In the genomic region with DNA sequence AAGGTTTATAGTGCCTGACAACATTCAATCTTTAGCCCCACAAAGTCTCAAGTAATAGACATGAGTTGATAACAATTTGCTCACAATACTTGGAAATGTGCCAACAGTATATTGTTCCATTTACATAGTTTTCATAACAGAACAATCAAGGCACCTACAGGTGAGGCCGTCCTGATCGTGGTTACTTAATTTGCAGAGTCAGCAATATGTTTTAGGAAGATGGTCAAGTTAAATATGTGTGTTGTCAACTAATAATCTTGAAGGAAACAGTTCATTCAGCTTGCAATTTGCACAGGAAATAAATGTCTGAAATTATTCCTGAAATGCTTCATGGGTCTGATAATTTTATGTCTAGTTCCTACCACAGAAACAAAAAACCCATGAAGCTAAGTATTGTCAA, we compare ENCODE assay signal across 27 mouse cellular contexts. TPM values are rescaled to one million over a fixed set of nuclear protein-coding genes. Genes with fewer than 3 reads are reported as not detected.
DNase-seq lines count a peak whose midpoint lies in the region; ATAC-seq and TF ChIP-seq lines count a peak whose summit lies in the region.
"Had no signal": no experiment of that assay in that cellular context is flagged by ENCODE, and none has a peak within 500 bp of the region (broad histone marks: within the 10 kb centered on the region; RNA-seq: fewer than 3 reads in every experiment).

No protein-coding gene starts in this region.

- TF ChIP-seq RAD21 in CH12.LX (IDR thresholded peaks at IDR 0.05; ENCODE audit: low read depth, low read length) (no peak), MEL (IDR thresholded peaks at IDR 0.05; ENCODE audit: low read depth, low read length) (no peak)

- no peak for ATAC-seq in hindbrain, embryonic 12.5 days (ENCODE audit: low FRiP score)
- ATAC-seq: activated CD4-positive, CD25-positive, alpha-beta regulatory T cell, adult 4 months; CD4-positive, CD25-positive, alpha-beta regulatory T cell, adult 4 months; Patski had no signal

- H3K4me2 ChIP-seq in CH12.LX (ENCODE audit: insufficient read depth, low read depth, poor library complexity, severe bottlenecking) = no peak overlapping the region
- H3K4me2 ChIP-seq in hindbrain, embryonic 12.5 days (replicated peaks) = no peak overlapping the region

- in situ Hi-C loops in CH12.LX (cut with MboI; ENCODE audit: low pct_ligation_motif_present, low pct_unique_long_range_greater_than_20kb, low sequenced_read_pairs) = no loop called here
- in situ Hi-C loops in ES-E14 (cut with MboI; ENCODE audit: low sequenced_read_pairs in 2 of 2, unreplicated experiment in 2 of 2) = no loop called here

- H3K4me3 ChIP-seq in CH12.LX (replicated peaks in 1 of 3; ENCODE audit: low read depth in 2 of 3, low read length in 2 of 3, poor library complexity in 1 of 3) (no peak overlapping the region), ES-E14 (ENCODE audit: insufficient read depth in 1 of 2, low read depth in 1 of 2, low read length in 2 of 2, poor library complexity in 1 of 2, severe bottlenecking in 1 of 2) (no peak overlapping the region), MEL (ENCODE audit: control insufficient read depth in 1 of 2, insufficient read depth in 1 of 2, low read depth in 2 of 2, low read length in 2 of 2) (no peak overlapping the region)
- no peak overlapping the region for H3K4me3 ChIP-seq in hindbrain, embryonic 12.5 days

- H3K9me3 ChIP-seq in CH12.LX (replicated peaks; ENCODE audit: low read length) (peaks cover 27% of the 10 kb centered on the region), ES-E14 (ENCODE audit: control insufficient read depth, insufficient read depth, low read depth, low read length) (no peaks in the 10 kb centered on the region), MEL (replicated peaks; ENCODE audit: insufficient read depth, low read length) (no peaks in the 10 kb centered on the region)
- H3K9me3 ChIP-seq in hindbrain, embryonic 12.5 days (replicated peaks) = no peaks in the 10 kb centered on the region
- H3K9me3 ChIP-seq: G1E had no signal

- H3K79me2 ChIP-seq in CH12.LX (replicated peaks; ENCODE audit: control insufficient read depth, extremely low read depth, insufficient read depth, poor library complexity, severe bottlenecking) (no peaks in the 10 kb centered on the region), MEL (ENCODE audit: control insufficient read depth, insufficient read depth, low read length, poor library complexity) (no peaks in the 10 kb centered on the region)

- TF ChIP-seq CTCF in CH12.LX (conservative IDR thresholded peaks at IDR 0.05 in 1 of 2, IDR thresholded peaks at IDR 0.05 in 1 of 2; ENCODE audit: low read depth in 2 of 2, low read length in 2 of 2) (no peak), MEL (IDR thresholded peaks at IDR 0.05 in 2 of 3, conservative IDR thresholded peaks at IDR 0.05 in 1 of 3; ENCODE audit: control insufficient read depth in 1 of 3, insufficient read depth in 1 of 3, low read depth in 2 of 3, low read length in 3 of 3, poor library complexity in 1 of 3, severe bottlenecking in 1 of 3) (no peak)

- H3K4me1 ChIP-seq in CH12.LX (ENCODE audit: control insufficient read depth in 1 of 2, insufficient read depth in 2 of 2) (no peaks in the 10 kb centered on the region), ES-E14 (ENCODE audit: control insufficient read depth in 2 of 2, insufficient read depth in 2 of 2, low read length in 2 of 2, poor library complexity in 1 of 2) (no peaks in the 10 kb centered on the region), MEL (ENCODE audit: control insufficient read depth in 1 of 2, insufficient read depth in 2 of 2, low read length in 2 of 2) (no peaks in the 10 kb centered on the region)
- no peaks in the 10 kb centered on the region for H3K4me1 ChIP-seq in hindbrain, embryonic 12.5 days

- dilution Hi-C loops in CH12.LX (cut with MboI; ENCODE audit: extremely low pct_ligation_motif_present, extremely low pct_unique_long_range_greater_than_20kb, low sequenced_read_pairs) = no loop called here

- H3K9ac ChIP-seq in CH12.LX (ENCODE audit: insufficient read depth, low read depth) (no peak overlapping the region), ES-E14 (ENCODE audit: insufficient read depth, low read depth, low read length, poor library complexity, severe bottlenecking) (no peak overlapping the region), MEL (ENCODE audit: control insufficient read depth, low read depth, low read length, poor library complexity, severe bottlenecking) (no peak overlapping the region)
- H3K9ac ChIP-seq in hindbrain, embryonic 12.5 days = no peak overlapping the region

- DNase-seq in CH12.LX (ENCODE audit: extremely low read depth) (no peak), ES-E14 (ENCODE audit: low read depth, low spot score) (no peak), MEL (ENCODE audit: low read depth, low spot score) (no peak)
- DNase-seq in left cerebral cortex, adult 18-20 months (ENCODE audit: low spot score in 2 of 2) = no peak
- DNase-seq in kidney, postnatal 4 days = no peak
- DNase-seq: adrenal gland, adult 2 months; adrenal gland, adult 8-10 months; adrenal gland, postnatal 10 days; adrenal gland, postnatal 14 days; adrenal gland, postnatal 25 days; adrenal gland, postnatal 36 days; B cell, adult 2 months; cerebellum, adult 11 months; cerebellum, adult 11-12 months; cerebellum, adult 18-20 months; cerebellum, adult 2 months; cerebellum, adult 8-10 months; cerebellum, adult 9-10 months had no signal

- no peak for TF ChIP-seq POLR2A in CH12.LX (IDR thresholded peaks at IDR 0.05; ENCODE audit: low read depth, low read length)
- no peak for TF ChIP-seq POLR2A in MEL (IDR thresholded peaks at IDR 0.05; ENCODE audit: control insufficient read depth in 1 of 2, insufficient read depth in 1 of 2, low read depth in 1 of 2, low read length in 2 of 2, poor library complexity in 1 of 2)

- no peaks in the 10 kb centered on the region for H3K27me3 ChIP-seq in CH12.LX (replicated peaks)
- no peaks in the 10 kb centered on the region for H3K27me3 ChIP-seq in MEL (ENCODE audit: control insufficient read depth in 1 of 2, insufficient read depth in 2 of 2, low read length in 2 of 2)
- no peaks in the 10 kb centered on the region for H3K27me3 ChIP-seq in hindbrain, embryonic 12.5 days
- H3K27me3 ChIP-seq: Patski had no signal

- no peaks in the 10 kb centered on the region for H3K36me3 ChIP-seq in CH12.LX (replicated peaks in 1 of 2; ENCODE audit: control insufficient read depth in 1 of 2, insufficient read depth in 1 of 2, low read length in 1 of 2)
- H3K36me3 ChIP-seq in ES-E14 (ENCODE audit: control insufficient read depth, insufficient read depth, low read length, poor library complexity, severe bottlenecking) = no peaks in the 10 kb centered on the region
- H3K36me3 ChIP-seq in MEL (ENCODE audit: control insufficient read depth in 1 of 2, insufficient read depth in 2 of 2, low read length in 2 of 2) = no peaks in the 10 kb centered on the region
- no peaks in the 10 kb centered on the region for H3K36me3 ChIP-seq in hindbrain, embryonic 12.5 days
- H3K36me3 ChIP-seq: G1E had no signal

- WGBS in hindbrain, embryonic 12.5 days = 76% methylated on average over 2 of the region's 2 CpGs

- TF ChIP-seq EP300 in CH12.LX (IDR thresholded peaks at IDR 0.05; ENCODE audit: low read length) = no peak
- no peak for TF ChIP-seq EP300 in MEL (IDR thresholded peaks at IDR 0.05; ENCODE audit: low read depth in 1 of 2, low read length in 2 of 2)

- H3K27ac ChIP-seq in CH12.LX (ENCODE audit: insufficient read depth, low read depth) = no peak overlapping the region
- H3K27ac ChIP-seq in ES-E14 (ENCODE audit: insufficient read depth, low read depth, low read length, poor library complexity, severe bottlenecking) = no peak overlapping the region
- H3K27ac ChIP-seq in MEL (ENCODE audit: control insufficient read depth, low read depth, low read length) = no peak overlapping the region
- H3K27ac ChIP-seq in hindbrain, embryonic 12.5 days = no peak overlapping the region

TF ChIP-seq in CH12.LX, 34 proteins besides CTCF, POLR2A, EP300 and RAD21:
- TF ChIP-seq BHLHE40 (IDR thresholded peaks at IDR 0.05; ENCODE audit: low read depth, low read length) (no peak), USF1 (IDR thresholded peaks at IDR 0.05; ENCODE audit: low read depth, low read length) (no peak), CHD1 (IDR thresholded peaks at IDR 0.05; ENCODE audit: low read depth, low read length) (no peak), MXI1 (IDR thresholded peaks at IDR 0.05; ENCODE audit: low read depth, low read length) (no peak), MAFK (IDR thresholded peaks at IDR 0.05; ENCODE audit: insufficient replicate concordance, low read length) (peak; percentile 84), USF2 (conservative IDR thresholded peaks at IDR 0.05; ENCODE audit: low read depth, low read length) (no peak), TCF12 (IDR thresholded peaks at IDR 0.05; ENCODE audit: low read depth, low read length) (no peak)

TF ChIP-seq in ES-E14, 5 proteins besides CTCF, POLR2A, EP300 and RAD21:
- TF ChIP-seq ZNF384 (IDR thresholded peaks at IDR 0.05; ENCODE audit: low read depth, low read length) (no peak), MAFK (IDR thresholded peaks at IDR 0.05; ENCODE audit: insufficient read depth, low read depth, low read length) (peak; percentile 82)

TF ChIP-seq in MEL, 35 proteins besides CTCF, POLR2A, EP300 and RAD21:
- TF ChIP-seq SMC3 (IDR thresholded peaks at IDR 0.05; ENCODE audit: low read depth, low read length) = no peak
- TF ChIP-seq MAFK (IDR thresholded peaks at IDR 0.05; ENCODE audit: borderline replicate concordance, low read depth, low read length) = peak; percentile 15; the same call in 1 of the 2 replicates
- TF ChIP-seq SIN3A (IDR thresholded peaks at IDR 0.05; ENCODE audit: low read length) = no peak
- no peak for TF ChIP-seq MYB (IDR thresholded peaks at IDR 0.05; ENCODE audit: low read depth, low read length)
- TF ChIP-seq UBTF (IDR thresholded peaks at IDR 0.05; ENCODE audit: borderline replicate concordance, insufficient read depth, low read depth, low read length) = no peak
- no peak for TF ChIP-seq POLR2AphosphoS5 (IDR thresholded peaks at IDR 0.05; ENCODE audit: borderline replicate concordance, low read depth, low read length)
- TF ChIP-seq MAZ (IDR thresholded peaks at IDR 0.05; ENCODE audit: low read depth, low read length) = no peak
- no peak for TF ChIP-seq ZKSCAN1 (IDR thresholded peaks at IDR 0.05; ENCODE audit: low read depth, low read length)

RNA-seq across cellular contexts. Expression of a gene that starts 27.6 kb away (rescaled TPM):
- total RNA-seq in CH12.LX (2012; rRNA removed) = not detected in 2 replicates
- total RNA-seq in CH12.LX (2014; rRNA removed) = not detected in 2 replicates
- polyA plus RNA-seq in CH12.LX (2012; ENCODE audit: insufficient read length, low read depth) = not detected in 2 replicates
- total RNA-seq in ES-E14 (2012; rRNA removed) = 0.13 and 0.37 TPM in 2 replicates
- not detected in 2 replicates for total RNA-seq in MEL (2012; rRNA removed)
- not detected for polyA plus RNA-seq in MEL (2012; ENCODE audit: insufficient read depth in 1 of 2, insufficient read length in 2 of 2, low read depth in 1 of 2, low replicate concordance in 2 of 2, missing spikeins in 1 of 2)
- not detected for total RNA-seq in left cerebral cortex, adult 18-20 months (2021)
- not detected in 2 replicates for polyA plus RNA-seq in hindbrain, embryonic 12.5 days (2016; fragmentation: Nextera tagmentation; extraction: Ambion mirVana)
- total RNA-seq: adrenal gland, adult 18-20 months; adrenal gland, adult 2 months; adrenal gland, adult 8-10 months; adrenal gland, postnatal 10 days; adrenal gland, postnatal 14 days; adrenal gland, postnatal 25 days; adrenal gland, postnatal 36 days; adrenal gland, postnatal 4 days had no signal
- polyA plus RNA-seq: activated CD4-positive, CD25-positive, alpha-beta regulatory T cell, adult 4 months; adrenal gland, adult 2 months; brain, embryonic 14.5 days; C2C12; cerebellum, adult 2 months; G1E; Patski had no signal
